Mouse (Mus musculus) ES-Bruce4 (cell line): ENCODE data around the gene Pigv.

ENCODE experiments used
- CTCF ChIP-seq: IDR thresholded peaks from one replicate; pipeline ENCODE4 v1.8.1; 2011; ENCODE audit warnings: low read depth, low read length
- POLR2A ChIP-seq: IDR thresholded peaks from one replicate; pipeline ENCODE4 v1.8.1; 2011; ENCODE audit warnings: low read length; ENCODE audit not compliant: insufficient read depth

DNA sequence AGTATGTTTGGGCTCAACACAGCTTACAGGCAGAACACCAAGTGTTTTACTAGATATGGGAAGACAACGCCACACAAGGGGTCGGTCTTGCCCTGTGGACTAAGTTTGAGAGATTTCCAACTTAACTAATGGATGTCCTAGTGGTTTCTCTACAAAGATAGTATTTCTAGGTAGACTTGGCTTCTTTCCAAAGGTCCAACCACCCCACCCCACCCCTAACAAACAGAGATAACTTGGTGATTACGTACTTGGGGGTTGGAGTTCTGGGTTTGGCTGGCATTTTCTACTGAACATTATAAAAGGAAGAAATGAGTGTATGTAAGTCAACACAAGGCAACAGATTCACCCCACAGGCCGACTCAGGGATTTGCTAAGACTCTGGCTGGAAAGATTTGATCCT lies 32.6 kb upstream of the Pigv start:
- no peak for TF ChIP-seq CTCF
- TF ChIP-seq POLR2A = no peak
